Mouse (Mus musculus) embryonic facial prominence, embryonic 11.5 days (tissue): Measurements from ENCODE around the gene Smarcd1. TPM values are rescaled to one million over a fixed set of nuclear protein-coding genes. Genes with fewer than 3 reads are reported as not detected.
"Not testable (repeated sequence)": the region's sequence is repeated elsewhere in the genome, so short reads cannot be mapped to it uniquely, and the experiment has no call there.

Experiments
- ATAC-seq: fragments of 200-750 bp; cut with Nextera tagmentation; replicated peaks from 2 replicates; pipeline ENCODE4 v1.8.0; 2017; ENCODE audit warnings: low read depth; ENCODE audit not compliant: insufficient number of reproducible peaks, low FRiP score, low TSS enrichment
- DNase-seq: peaks from one replicate; pipeline ENCODE4 v3.0.0-alpha.2; 2015; ENCODE audit warnings: low spot score
- H3K27ac ChIP-seq: fragments of 300-500 bp; sonication (generic); replicated peaks from 2 replicates; pipeline ENCODE4 v1.5.1; 2014; ENCODE audit warnings: mild to moderate bottlenecking, low read depth, low read length, control low read depth
- H3K27me3 ChIP-seq: fragments of 300-500 bp; sonication (generic); 2 replicates; pipeline ENCODE4 v1.6.1; 2014; ENCODE audit warnings: mild to moderate bottlenecking, low read length, moderate library complexity, mixed read lengths; ENCODE audit not compliant: control insufficient read depth, insufficient read depth
- H3K36me3 ChIP-seq: fragments of 300-500 bp; sonication (generic); replicated peaks from 2 replicates; pipeline ENCODE4 v1.6.1; 2014; ENCODE audit warnings: low read depth, mild to moderate bottlenecking, low read length, moderate library complexity, mixed read lengths; ENCODE audit not compliant: control insufficient read depth, insufficient read depth
- H3K4me1 ChIP-seq: fragments of 300-500 bp; sonication (generic); 2 replicates; pipeline ENCODE4 v1.6.1; 2014; ENCODE audit warnings: low read length, mixed read lengths; ENCODE audit not compliant: control insufficient read depth, insufficient read depth
- H3K4me2 ChIP-seq: fragments of 300-500 bp; sonication (generic); 2 replicates; pipeline ENCODE4 v1.6.1; 2014; ENCODE audit warnings: low read depth, mild to moderate bottlenecking, control low read depth, low read length, moderate library complexity
- H3K4me3 ChIP-seq: fragments of 300-500 bp; sonication (generic); 2 replicates; pipeline ENCODE4 v1.5.1; 2014; ENCODE audit warnings: low read depth, low read length, control low read depth
- H3K9ac ChIP-seq: fragments of 300-500 bp; sonication (generic); replicated peaks from 2 replicates; pipeline ENCODE4 v1.6.1; 2014; ENCODE audit warnings: mild to moderate bottlenecking, control low read depth, low read length
- H3K9me3 ChIP-seq: fragments of 300-500 bp; sonication (generic); replicated peaks from 2 replicates; pipeline ENCODE4 v1.6.1; 2016; ENCODE audit warnings: mild to moderate bottlenecking, low read length, inconsistent platforms, mixed read lengths; ENCODE audit not compliant: control insufficient read depth
- WGBS: fragments of 180-500 bp; shearing (Covaris S2); extraction: QIAGEN DNeasy Blood & Tissue Kit; methylation state at CpG from one replicate; pipeline ENCODE4 v1.1.7; 2014; 5-methylcytosine and 5-hydroxymethylcytosine counted together
- polyA plus RNA-seq: library from polyadenylated mRNA; unstranded; fragments of >200 nt; fragmentation: Nextera tagmentation; extraction: Ambion mirVana; gene quantifications from 2 replicates; pipeline ENCODE4 v1.2.1, GENCODE M21; 2014

The Smarcd1 gene
- polyA plus RNA-seq, 1 experiment from 2014 or later: 66.8 TPM

DNA sequence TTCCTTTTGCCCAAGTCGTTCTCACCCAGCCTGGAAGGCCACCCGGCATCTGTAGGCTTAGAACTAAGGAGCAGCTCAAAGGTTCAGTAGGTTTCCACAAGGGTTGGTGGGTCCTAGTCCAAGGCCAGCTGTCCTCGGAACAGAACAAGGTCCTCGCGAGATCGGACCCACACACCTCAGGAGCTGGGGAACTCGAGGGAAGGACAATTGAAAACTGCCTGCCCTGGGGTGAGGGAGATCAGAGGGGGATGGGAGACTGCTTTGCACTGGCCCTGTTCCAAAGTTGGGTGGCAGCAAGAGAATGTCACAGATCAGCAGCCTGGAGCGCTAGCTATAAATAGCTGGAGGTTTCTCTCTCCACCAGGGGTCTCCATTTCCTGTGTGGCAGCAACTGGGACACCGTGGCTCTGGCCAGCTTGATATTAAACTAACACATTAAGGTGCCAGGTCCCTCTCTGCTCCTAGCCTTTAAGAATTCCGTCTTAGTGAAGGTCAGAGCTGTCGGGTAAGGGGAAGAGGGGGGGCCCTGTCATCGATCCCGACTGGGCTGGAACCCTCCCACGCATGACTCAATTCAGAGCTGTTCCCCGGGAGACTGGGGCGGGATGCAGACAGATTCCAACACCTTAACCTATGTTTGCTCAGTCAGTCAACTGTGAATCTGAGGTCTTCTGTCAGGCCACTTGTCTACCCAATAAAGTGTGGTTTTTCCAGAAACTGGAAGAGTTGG, 22.5 kb downstream of the Smarcd1 start:
- H3K27me3 ChIP-seq: no peaks in the 10 kb centered on the region
- peak overlapping the region; percentile 45 for H3K4me2 ChIP-seq
- no peaks in the 10 kb centered on the region for H3K9me3 ChIP-seq
- no peak overlapping the region; the same call in 1 of the 2 replicates for H3K27ac ChIP-seq
- H3K4me3 ChIP-seq: peak overlapping the region; percentile 3; the same call in 1 of the 2 replicates
- peaks cover 6% of the 10 kb centered on the region; the same call in 1 of the 2 replicates for H3K4me1 ChIP-seq
- no peaks in the 10 kb centered on the region; the same call in 1 of the 2 replicates for H3K36me3 ChIP-seq
- 10% methylated on average over 16 of the region's 16 CpGs for WGBS
- peak; percentile 15; the same call in 1 of the 2 replicates for ATAC-seq
- peak overlapping the region; percentile 27; the same call in 1 of the 2 replicates for H3K9ac ChIP-seq
- peak; percentile 83 for DNase-seq

DNA sequence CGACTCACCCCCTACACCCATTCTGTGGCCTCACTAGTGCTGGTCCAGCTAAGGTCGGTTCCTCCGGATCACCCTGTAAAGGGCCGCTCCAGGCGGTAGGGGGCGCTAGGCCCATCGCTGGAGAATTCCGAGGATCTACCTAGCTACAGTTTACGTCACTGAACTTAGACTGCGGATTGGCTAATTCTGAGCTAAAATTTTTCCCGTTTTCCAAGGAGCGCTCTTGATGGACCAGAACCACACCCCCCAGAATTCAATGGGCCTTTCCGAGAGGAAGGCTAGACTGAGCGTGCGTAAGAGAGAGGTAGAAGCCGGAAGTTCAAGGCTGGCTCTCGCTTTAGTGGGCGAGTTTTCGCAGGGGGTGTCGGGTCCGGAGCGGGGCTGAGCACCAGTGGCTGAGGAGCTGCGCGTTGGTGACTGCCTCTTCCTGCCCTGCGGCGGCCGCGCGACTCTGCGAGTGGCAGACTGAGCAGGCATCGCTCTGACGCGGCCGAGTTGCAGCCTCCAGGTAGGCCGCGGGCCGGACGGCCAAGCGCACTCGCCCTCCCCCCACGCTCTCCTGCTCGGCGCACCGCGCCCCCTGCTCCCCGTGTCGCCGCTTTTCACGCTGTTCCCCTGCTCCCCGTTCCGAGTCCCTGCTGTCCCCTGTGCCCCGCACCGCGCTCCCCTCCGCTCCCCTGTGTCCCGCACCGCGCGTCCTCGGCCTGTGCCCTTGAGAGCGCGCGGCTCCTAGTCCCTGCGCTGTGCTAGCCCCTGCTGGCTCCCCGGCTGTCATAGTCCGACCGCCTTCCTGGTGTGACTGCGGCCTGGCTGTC, 23.6 kb downstream of the Smarcd1 start, which contains the start of gene Cox14:
Gene Cox14, plus strand, starts transcription at position 278 of the 815 bp plus-strand sequence.
- ATAC-seq (peak; percentile 93), DNase-seq (peak; percentile 99)
- H3K4me3 ChIP-seq: peak within 1 kb of the TSS; percentile 97
- no peaks in the 10 kb centered on the region for H3K27me3 ChIP-seq
- peak within 1 kb of the TSS; percentile 77 for H3K4me2 ChIP-seq
- H3K9ac ChIP-seq: peak within 1 kb of the TSS; percentile 89
- WGBS: under 1% methylated on average over 56 of the region's 68 CpGs
- H3K36me3 ChIP-seq: no peaks in the 10 kb centered on the region; the same call in 1 of the 2 replicates
- H3K27ac ChIP-seq: peak within 1 kb of the TSS; percentile 78
- peaks cover 6% of the 10 kb centered on the region; the same call in 1 of the 2 replicates for H3K4me1 ChIP-seq
- no peaks in the 10 kb centered on the region for H3K9me3 ChIP-seq

DNA sequence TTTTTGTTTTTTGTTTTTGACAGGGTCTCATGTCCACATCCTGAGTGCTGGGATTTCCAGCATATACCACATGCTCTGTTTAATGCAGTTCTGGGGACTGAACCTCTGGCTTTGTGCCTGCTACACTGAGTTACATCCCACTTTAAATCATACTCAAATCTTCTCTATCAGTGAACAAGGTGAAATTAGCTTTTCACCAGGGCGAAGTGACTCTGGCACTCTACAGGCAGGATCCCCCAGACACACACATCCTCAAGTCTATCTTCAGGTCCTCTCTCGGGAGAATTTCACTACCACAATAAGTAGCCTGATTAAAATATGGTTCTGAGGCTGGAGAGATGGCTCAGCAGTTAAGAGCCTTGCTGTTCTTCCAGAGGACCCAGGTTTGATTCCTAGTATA, 24.6 kb downstream of the Smarcd1 start:
- no peak for DNase-seq
- 79% methylated on average over 2 of the region's 2 CpGs for WGBS
- H3K36me3 ChIP-seq: no peaks in the 10 kb centered on the region; the same call in 1 of the 2 replicates
- H3K4me2 ChIP-seq: peak overlapping the region; percentile 77
- no peaks in the 10 kb centered on the region for H3K27me3 ChIP-seq
- no peak overlapping the region for H3K27ac ChIP-seq
- H3K9ac ChIP-seq: peak overlapping the region; percentile 89
- H3K4me3 ChIP-seq: peak overlapping the region; percentile 97
- ATAC-seq: no peak
- H3K9me3 ChIP-seq: no peaks in the 10 kb centered on the region
- H3K4me1 ChIP-seq: peaks cover 6% of the 10 kb centered on the region; the same call in 1 of the 2 replicates

DNA sequence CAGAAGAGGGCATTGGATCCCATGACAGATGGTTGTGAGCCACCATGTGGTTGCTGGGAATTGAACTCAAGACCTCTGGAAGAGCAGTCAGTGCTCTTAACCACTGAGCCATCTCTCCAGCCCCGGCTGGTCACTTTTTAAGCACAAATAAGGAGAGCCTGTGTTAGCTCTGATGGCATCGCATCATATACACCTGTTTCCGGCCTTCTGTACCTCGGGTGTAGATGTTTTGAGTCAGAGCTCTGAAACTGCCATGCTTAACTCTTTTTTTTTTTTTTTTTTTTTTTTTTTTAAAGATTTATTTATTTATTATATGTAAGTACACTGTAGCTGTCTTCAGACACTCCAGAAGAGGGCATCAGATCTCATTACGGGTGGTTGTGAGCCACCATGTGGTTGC, 25.1 kb downstream of the Smarcd1 start:
- H3K27me3 ChIP-seq, H3K4me3 ChIP-seq, H3K4me1 ChIP-seq, H3K9me3 ChIP-seq, H3K36me3 ChIP-seq, H3K9ac ChIP-seq, ATAC-seq, DNase-seq, H3K27ac ChIP-seq, H3K4me2 ChIP-seq: not testable (repeated sequence)
- 91% methylated on average over 4 of the region's 5 CpGs for WGBS

DNA sequence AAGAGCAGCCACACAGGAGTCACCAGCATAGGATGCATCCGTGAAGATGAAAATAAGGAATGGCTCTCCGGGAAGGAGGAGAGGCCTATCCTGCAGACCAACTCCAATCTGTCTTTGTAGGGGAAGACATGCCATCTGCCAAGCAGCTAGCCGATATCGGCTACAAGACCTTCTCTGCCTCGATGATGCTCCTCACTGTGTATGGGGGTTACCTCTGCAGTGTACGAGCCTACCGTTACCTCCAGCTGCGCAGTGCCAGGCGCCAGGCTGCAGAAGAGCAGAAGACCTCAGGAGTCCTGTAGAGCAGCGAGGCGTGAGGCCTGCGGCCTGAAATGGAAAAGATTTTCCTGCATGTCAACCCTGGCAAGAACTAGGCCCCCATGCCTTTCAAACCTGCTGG, 25.6 kb downstream of the Smarcd1 start:
- DNase-seq: no peak
- WGBS: 94% methylated on average over 12 of the region's 12 CpGs
- no peak overlapping the region for H3K4me3 ChIP-seq
- H3K27me3 ChIP-seq: no peaks in the 10 kb centered on the region
- no peaks in the 10 kb centered on the region for H3K9me3 ChIP-seq
- H3K4me2 ChIP-seq: no peak overlapping the region
- H3K9ac ChIP-seq: no peak overlapping the region
- no peak overlapping the region for H3K27ac ChIP-seq
- H3K4me1 ChIP-seq: peaks cover 6% of the 10 kb centered on the region; the same call in 1 of the 2 replicates
- no peaks in the 10 kb centered on the region; the same call in 1 of the 2 replicates for H3K36me3 ChIP-seq
- no peak for ATAC-seq

DNA sequence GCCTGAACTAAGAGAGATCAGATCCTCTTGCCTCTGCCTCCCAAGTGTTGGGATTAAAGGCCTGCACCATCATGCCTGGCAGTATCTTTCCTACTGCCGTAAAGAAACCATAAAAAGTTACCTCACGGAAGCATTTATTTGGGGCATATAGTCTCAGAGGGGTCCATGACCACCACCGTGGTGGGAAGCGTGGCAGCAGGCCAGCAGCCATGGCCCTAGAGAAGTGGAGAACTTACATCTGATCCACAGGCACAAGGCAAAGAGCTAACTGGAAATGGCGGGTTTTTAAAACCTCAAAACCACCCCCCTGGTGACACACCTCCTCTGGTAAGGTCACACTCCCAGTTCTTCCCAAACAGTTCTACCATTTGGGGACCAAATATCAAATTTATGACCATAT, 26.3 kb downstream of the Smarcd1 start:
- H3K4me1 ChIP-seq: peaks cover 6% of the 10 kb centered on the region; the same call in 1 of the 2 replicates
- no peaks in the 10 kb centered on the region for H3K27me3 ChIP-seq
- ATAC-seq (no peak), DNase-seq (no peak)
- WGBS: 94% methylated on average over 5 of the region's 5 CpGs
- no peak overlapping the region for H3K4me2 ChIP-seq
- no peak overlapping the region for H3K27ac ChIP-seq
- H3K36me3 ChIP-seq: no peaks in the 10 kb centered on the region; the same call in 1 of the 2 replicates
- H3K9ac ChIP-seq: no peak overlapping the region
- H3K4me3 ChIP-seq: no peak overlapping the region
- H3K9me3 ChIP-seq: no peaks in the 10 kb centered on the region

DNA sequence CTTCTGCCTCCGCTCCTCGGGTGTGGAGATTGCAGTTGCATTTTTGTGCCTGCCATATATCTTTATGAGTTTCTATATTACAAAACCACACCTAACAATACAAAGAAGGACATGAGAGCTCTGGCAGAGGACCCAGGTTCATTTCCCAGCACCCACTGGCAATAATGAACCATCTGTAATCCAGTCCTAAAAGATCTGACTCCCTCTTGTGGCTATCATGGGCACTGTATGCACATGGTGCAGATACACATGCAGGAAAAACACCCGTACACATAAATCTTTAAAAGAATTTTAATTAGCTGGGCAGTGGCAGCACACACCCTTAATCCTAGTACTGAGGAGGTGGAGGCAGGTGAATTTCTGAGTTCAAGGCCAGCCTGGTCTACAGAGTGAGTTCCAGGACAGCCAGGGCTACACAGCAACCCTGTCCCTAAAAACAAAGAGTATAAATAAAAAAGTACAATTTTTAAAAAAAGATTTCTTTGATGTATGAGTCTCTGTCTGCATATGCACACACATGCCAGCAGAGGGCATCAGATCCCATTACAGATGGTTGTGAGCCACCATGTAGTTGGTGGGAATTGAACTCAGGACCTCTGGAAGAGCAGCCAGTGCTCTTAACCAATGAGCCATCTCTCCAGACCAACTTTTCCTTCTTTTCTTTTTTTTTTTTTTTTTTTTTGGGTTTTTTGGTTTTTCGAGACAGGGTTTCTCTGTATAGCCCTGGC, 27.3 kb downstream of the Smarcd1 start:
- H3K27me3 ChIP-seq: no peaks in the 10 kb centered on the region
- H3K4me1 ChIP-seq: peaks cover 4% of the 10 kb centered on the region; the same call in 1 of the 2 replicates
- H3K4me3 ChIP-seq: no peak overlapping the region
- DNase-seq (no peak), ATAC-seq (no peak)
- no peak overlapping the region for H3K27ac ChIP-seq
- H3K36me3 ChIP-seq: no peaks in the 10 kb centered on the region; the same call in 1 of the 2 replicates
- 94% methylated on average over 3 of the region's 4 CpGs for WGBS
- H3K4me2 ChIP-seq: no peak overlapping the region
- H3K9ac ChIP-seq: no peak overlapping the region
- no peaks in the 10 kb centered on the region for H3K9me3 ChIP-seq
